Mouse (Mus musculus): ENCODE measurements around the gene Dmap1.

Gene Dmap1

DNA sequence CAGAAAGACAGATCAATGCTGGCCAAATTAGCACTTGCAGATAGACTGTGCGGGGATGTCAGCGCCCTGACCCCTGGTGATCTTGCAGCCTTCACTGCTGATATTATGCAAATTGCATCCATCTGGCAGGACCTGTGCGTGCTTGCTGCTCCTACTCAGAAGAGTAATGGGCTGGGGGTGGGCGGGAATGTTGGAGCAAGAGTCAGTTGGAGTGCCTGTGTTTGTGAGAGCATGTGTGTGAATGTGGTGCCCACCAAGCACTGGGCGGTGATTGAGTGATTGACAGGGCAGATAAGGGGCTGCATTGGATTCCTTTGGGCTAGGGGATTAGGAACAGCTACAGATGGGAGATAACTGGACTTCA, 26.6 kb downstream of the Dmap1 start:
- no peak for DNase-seq (ENCODE audit: low spot score in 2 of 2)

GRCm38 (mm10) chr4:117654703-117655499, 27.2 kb downstream of the Dmap1 start:
- no peak for DNase-seq (ENCODE audit: low spot score in 2 of 2)

DNA sequence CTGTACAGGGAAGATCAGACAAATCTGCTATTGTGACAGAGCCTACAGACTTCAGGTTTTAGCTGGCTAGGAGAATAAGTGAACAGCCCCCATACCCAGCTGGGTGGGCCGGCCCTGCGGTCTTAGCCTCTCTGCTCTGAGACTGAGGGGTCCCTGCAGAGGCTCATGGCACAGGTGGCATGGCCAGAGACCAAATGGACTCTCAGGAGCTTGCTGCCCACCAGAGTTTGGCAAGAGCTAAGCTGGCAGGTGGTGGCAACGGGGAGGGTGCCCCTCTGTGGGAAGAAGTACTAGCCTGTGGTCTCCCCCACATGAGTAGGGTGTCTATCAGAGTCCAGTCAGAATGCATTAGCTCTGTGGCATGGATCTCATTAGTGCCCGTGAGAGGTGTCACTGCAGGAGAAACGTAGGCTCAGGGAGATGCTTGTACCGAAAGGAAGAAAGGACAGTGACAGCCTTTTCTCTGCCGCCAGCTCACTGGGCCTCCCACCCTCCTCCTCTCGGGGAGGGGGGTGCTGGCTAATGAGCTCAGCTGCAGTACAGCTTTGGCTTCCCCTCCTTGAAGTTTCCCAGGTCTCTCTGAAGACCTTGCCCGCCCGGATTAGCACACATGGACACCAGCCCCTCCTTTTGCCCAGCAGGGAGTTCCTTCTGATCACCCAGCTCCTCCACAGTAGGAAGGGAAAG, 27.9 kb downstream of the Dmap1 start:
- DNase-seq (ENCODE audit: low spot score in 2 of 2): peak in 1 of 2 experiments; percentile 33

DNA sequence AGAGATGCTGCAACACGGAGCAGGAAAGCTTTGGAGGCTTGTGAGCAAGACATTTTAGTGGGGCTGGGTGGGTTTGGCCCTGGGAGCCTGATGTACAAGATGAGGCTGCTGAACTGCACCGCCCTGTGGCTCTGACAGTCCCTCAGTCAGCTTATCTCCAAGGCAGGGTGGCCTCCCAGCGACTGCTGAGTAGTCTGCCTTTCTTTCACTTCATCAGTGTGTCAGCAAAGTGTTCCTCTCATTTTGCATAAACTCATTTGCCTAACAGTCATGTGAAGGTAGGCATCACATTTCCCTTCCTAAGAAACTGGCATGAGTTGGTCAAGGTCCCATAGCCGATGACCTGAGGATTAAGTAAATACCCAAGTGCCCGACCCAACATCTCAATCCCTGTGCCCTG, 29.3 kb downstream of the Dmap1 start:
- no peak for DNase-seq (ENCODE audit: low spot score in 2 of 2)

DNA sequence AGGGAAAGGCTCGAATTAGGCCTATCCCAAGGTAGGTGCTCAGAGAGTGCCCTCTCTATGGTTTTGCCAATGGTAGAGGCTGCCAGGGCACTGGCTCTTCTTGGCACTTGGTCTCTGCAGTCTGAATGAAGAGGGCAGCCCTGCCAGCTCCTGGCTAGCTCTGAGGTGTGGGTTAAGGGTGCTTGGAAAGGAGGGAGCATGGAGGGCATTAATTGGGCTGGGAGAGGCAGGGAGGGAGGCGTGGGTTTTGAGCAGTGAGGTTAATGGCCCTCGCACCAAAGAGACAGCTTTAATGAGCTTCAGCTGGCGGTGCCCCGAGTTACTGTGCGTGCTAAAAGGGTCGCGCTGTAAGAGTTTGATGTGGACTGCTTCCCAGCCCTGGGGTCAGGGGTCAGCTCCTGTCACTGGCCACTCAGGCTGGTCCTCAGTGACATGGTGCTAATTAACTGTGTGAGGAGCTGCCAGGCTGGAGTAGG, 30.4 kb downstream of the Dmap1 start:
- no peak for DNase-seq (ENCODE audit: low spot score in 2 of 2)

DNA sequence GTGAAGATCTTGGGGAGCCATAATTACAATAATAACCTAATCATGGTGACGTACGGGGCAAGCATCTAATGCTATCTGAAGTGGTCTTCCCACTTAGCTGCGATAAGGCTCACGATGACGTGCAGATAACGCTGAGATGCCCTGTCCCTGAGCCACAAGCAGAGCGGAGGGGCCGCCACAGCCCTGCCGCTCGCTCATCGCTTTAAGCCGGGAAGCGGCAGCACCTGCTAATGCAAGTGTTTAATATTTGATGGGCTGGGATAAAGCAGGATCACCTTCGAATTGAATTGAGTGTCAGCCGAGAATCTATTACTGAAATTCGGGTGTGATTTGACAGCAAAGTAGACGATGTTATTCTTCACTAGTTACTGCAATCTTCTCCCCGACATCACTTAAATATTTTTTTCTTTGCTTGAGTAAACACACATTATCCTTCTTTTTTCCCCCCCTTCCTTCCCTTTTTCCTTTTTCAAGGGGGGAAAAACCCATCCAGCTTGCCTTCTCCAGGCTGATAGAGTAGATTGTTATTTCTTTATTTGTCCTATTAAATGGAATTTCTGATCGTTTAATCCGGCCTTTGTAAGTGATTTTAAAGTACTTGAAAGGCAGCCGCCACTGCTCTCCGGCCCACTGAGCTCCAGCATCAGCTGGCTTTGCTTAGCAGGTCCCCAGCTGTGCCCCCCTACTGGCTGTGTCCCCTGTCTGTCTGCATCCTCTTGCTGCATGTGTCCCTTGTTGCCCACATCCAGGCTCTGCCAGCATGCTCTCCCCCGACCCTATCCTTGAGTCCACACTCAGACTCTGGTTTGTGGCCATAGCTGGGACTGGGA, 34.9 kb downstream of the Dmap1 start:
- no peak for DNase-seq (ENCODE audit: low spot score in 2 of 2)

GRCm38 (mm10) chr4:117646496-117646895, 35.6 kb downstream of the Dmap1 start:
- DNase-seq (ENCODE audit: low spot score in 2 of 2): no peak

GRCm38 (mm10) chr4:117645859-117646258, 36.2 kb downstream of the Dmap1 start:
- DNase-seq (ENCODE audit: low spot score in 2 of 2): no peak

- peak; percentile 45 to 75 for DNase-seq (ENCODE audit: low spot score in 2 of 2)
Observed at GRCm38 (mm10) chr4:117645031-117645435, 37.0 kb downstream of the Dmap1 start.

GRCm38 (mm10) chr4:117641804-117642203, 40.3 kb downstream of the Dmap1 start:
- DNase-seq (ENCODE audit: low spot score in 2 of 2): no peak

DNA sequence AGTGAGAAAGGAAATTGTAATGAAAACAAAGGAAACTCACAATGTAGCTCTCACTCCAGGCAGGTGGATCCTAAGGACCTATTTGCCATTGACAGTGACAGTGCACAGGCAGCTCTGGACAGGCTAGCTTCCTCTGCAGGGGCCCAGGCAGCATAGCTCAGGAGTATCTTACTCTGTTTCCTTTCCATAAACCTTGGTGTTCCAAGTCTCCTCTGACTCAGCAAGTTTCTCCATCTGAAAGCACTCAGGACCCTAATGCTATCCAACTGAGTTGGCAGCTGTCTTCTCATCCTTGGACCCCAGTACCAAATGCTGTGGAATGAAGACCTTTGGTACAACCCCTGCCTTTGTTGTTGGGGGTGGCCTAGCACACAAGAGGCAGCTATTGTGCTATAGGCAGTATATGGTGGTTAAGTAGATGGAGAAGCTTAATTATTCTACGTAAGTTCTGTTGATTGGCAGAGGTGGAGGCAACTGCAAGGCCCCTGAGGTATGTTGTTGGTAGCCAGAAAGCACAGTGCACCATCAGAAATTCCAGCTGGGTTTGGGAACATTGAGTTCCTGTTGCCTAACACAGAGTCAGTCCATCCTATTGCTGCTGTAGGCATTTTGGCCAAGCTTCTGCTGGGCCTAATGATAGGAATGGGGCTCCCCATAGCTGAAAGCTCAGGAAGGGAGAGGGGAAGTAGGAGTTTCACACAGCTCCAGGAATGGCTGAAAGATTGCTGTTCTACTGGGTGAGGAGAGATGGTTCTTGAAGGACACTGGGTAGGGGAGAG, 41.0 kb downstream of the Dmap1 start:
- no peak for DNase-seq (ENCODE audit: low spot score in 2 of 2)

DNA sequence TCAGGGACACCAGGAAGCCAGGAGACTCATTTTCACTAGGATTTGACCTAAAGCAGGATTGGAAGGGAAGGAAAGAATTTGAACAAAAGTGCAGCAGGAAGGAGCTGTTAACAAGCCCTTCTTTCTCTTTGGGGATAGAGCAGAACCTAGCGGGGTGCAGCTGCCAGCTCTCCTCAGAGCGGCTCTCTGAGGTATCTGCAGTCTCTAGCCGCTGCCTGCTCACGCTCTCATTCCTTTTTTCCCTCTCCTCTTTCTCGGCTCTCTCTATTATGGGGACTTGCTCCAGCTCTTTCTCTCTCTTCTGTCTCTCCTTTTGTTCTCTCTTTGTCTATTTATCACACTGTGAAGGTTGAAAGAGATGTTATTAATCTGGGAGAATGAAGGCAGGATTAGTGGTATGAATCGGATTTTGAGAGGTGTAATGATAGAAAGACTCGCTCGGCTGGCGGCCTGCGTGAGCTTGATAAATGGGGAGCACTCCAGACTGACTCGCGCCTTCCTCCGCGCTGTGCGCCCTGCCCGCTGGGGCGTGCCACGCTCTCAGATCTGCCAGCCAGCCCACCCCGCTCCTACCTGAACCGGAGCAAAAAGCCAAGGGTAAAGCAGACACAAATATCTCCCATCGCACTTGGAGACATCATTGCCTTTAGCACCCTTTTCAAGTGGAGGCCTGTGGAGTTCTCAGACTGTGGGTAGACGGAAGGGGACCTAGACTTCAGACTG, 45.0 kb downstream of the Dmap1 start:
- DNase-seq (ENCODE audit: low spot score in 2 of 2): no peak

DNA sequence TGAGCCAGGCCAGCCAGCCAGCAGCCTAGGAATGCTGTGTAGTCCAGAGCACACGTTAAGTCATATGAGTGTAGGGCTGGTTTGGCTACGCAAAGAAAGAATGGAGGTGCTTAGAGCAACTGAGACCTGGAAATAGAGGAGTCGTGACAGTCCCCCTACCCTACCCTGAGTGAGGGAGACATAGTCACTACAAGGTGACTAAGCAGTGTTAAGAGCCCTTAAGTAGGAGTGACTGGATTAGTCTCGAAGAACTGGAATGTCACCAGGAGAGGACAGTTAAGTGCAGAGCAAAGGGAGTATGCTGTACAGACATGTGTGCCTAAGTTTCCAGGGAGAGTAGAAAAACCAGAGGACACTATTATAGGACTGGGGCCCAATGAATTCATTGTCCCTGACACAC, 45.9 kb downstream of the Dmap1 start:
- no peak for DNase-seq (ENCODE audit: low spot score in 2 of 2)

GRCm38 (mm10) chr4:117634642-117635041, 47.4 kb downstream of the Dmap1 start:
- DNase-seq (ENCODE audit: low spot score in 2 of 2): no peak

DNA sequence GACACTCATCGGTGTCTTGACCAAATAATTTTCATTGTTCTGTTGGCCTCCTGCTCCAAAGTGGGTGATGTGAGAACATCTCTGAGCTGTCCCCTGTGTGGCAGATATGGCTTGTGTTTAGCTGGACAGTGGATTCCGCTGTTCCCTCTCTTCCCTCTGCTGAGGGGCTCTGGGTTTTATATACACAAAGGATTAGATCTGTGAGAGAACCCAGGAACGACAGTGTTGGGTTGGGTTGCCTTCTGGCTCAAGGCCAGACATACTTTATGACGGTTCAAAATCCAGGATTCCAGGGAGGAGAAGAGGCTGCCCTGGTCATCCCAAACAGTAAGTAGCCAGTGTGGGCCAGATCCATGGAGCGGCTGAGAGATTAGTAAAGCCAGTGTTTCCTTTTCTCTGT, 48.5 kb downstream of the Dmap1 start:
- no peak for DNase-seq (ENCODE audit: low spot score in 2 of 2)

GRCm38 (mm10) chr4:117630053-117630670, 51.9 kb downstream of the Dmap1 start:
- no peak for DNase-seq (ENCODE audit: low spot score in 2 of 2)

GRCm38 (mm10) chr4:117628464-117628863, 53.6 kb downstream of the Dmap1 start:
- no peak for DNase-seq (ENCODE audit: low spot score in 2 of 2)

All from cerebellum, postnatal 4 days (tissue).